Mouse (Mus musculus) adrenal gland, adult 18-20 months (tissue): ENCODE results near the gene Selplg. TPM values are rescaled to one million over a fixed set of nuclear protein-coding genes. Genes with fewer than 3 reads are reported as not detected.

Experiments
- DNase-seq, 2 experiments: peaks; one replicate each; pipeline ENCODE4 v3.0.0; 2021 to 2022; ENCODE audit warnings: low spot score in 2 of 2
- total RNA-seq, 2 experiments: library from RNA; stranded (reverse); gene quantifications; 1 replicate in 1 of 2; 2 replicates in 1 of 2; pipeline ENCODE4 v1.2.3; 2021

Gene Selplg
- total RNA-seq, 2 experiments from 2014 or later, result 4.5 to 10.0 TPM

GRCm38 (mm10) chr5:113772905-113773519 lies 59.4 kb downstream of the Selplg start:
- no peak for DNase-seq

GRCm38 (mm10) chr5:113772450-113772895 lies 60.0 kb downstream of the Selplg start, which contains the start of the genes Sart3 and Iscu:
TSS of gene Sart3 (minus strand) at chr5:113772510.
TSS of gene Iscu (plus strand) at chr5:113772748.
- peak; percentile 96 to 99 for DNase-seq

- peak; percentile 75 to 78 for DNase-seq
Measured at GRCm38 (mm10) chr5:113771213-113772162, 61.0 kb downstream of the Selplg start.

- no peak for DNase-seq
Measured at GRCm38 (mm10) chr5:113768806-113769205, 63.6 kb downstream of the Selplg start.

Other genes with a start within 250 kb of the Selplg start
- 10 to 100 TPM; 18.1 to 39.3 TPM for gene Cmklr1, start 182.2 kb downstream of the Selplg start, total RNA-seq
- gene 1700069L16Rik, start 107.9 kb downstream of the Selplg start, total RNA-seq, result not detected
- gene Ficd, start 96.8 kb downstream of the Selplg start, total RNA-seq, result 10 to 100 TPM; 10.3 to 10.8 TPM
- 10 to 100 TPM; 28.4 to 33.7 TPM for gene Sart3, start 60.1 kb downstream of the Selplg start, total RNA-seq
- 1,000 to 10,000 TPM in 1 of 2 experiments, 100 to 1,000 TPM in 1; 455 to 1,089 TPM for gene Iscu, start 59.9 kb downstream of the Selplg start, total RNA-seq
- 10 to 100 TPM in 1 of 2 experiments, 1 to 10 TPM in 1; 6.8 to 12.3 TPM for gene Tmem119, start 32.1 kb downstream of the Selplg start, total RNA-seq
- 10 to 100 TPM; 43.9 to 56.3 TPM for gene Coro1c, start 76.1 kb upstream of the Selplg start, total RNA-seq
- 10 to 100 TPM; 15.0 to 15.5 TPM for gene Ssh1, start 161.2 kb upstream of the Selplg start, total RNA-seq
- under 1 TPM in 1 of 2 experiments, not detected in 1; 0.20 TPM for gene Dao, start 171.1 kb upstream of the Selplg start, total RNA-seq
- 10 to 100 TPM; 29.5 to 31.2 TPM for gene Usp30, start 232.8 kb upstream of the Selplg start, total RNA-seq